Mouse (Mus musculus) gastrocnemius, adult 18-20 months (tissue): Measurements from ENCODE around the gene Bcas3. TPM values are rescaled to one million over a fixed set of nuclear protein-coding genes. Genes with fewer than 3 reads are reported as not detected.

ENCODE experiments used
- DNase-seq: peaks from one replicate; pipeline ENCODE4 v3.0.0; 2021; ENCODE audit warnings: low spot score
- total RNA-seq, 2 experiments: library from RNA; stranded (reverse); gene quantifications; 2 replicates each; pipeline ENCODE4 v1.2.3; 2021

Gene Bcas3
- total RNA-seq, 2 experiments from 2014 or later = 40.7 to 47.3 TPM

DNA sequence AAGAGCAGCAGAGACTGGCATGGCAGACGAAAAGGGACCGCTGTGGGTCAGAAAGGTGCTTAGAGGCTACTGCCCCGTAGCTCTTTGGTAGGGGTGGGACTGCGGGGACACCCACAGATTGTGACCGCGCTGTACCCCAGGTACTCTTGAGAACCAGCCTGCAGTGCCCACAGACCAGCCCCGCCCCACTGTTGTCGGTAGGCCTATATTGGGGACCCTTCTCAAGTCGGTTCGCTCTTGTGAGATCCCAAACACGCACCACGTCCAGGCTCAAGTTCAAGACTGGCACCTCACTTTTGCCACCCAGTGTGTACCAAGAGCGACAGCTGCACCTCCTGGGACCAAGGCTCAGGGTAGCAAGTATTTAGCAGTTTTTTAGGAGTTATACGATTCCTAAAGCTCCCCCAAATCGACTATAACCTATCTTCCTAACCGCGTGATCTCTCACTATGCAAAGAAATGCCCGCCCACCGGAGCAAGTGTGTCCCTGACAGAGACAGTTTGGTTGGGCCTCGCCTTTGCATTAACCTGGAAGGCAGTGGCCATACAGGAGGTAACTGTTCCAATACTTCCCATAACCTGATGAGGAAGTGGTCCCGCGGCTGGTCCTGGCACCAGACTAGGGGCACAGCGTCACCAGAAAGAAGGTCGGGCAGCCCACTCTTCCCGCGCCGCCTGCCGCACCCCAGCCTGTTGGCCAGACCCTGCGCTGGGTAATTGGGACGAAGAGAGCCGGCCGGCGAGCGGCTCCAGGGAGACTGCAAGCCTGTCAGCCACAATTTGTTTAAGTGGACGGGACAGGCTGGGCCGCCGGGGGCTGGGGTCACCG, 475.9 kb downstream of the Bcas3 start:
- no peak for DNase-seq

- DNase-seq = no peak
These were observed 476.8 kb downstream of the Bcas3 start for GRCm38 (mm10) chr11:85829520-85830440.

DNA sequence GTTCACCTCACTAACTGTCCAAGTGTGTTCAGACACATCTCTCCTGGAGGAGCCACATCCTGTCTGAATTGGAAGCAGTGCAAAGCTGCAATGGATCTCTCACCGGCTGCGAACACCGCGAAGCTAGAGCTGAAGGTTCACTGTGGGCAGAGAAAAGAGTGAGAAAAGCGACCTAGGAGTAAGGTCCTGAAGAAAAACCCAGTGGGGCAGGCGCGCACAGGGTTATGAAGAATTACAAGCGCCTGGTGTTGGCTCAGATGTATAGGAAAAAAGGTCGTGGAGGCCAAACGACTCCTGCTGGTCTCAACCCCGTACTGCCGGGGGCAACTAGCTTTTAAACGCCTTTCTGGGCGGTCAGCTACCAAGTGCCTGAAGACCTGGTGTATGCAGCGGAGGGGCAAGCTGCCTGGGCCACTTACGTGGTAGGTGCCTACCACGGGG, 478.0 kb downstream of the Bcas3 start:
- no peak for DNase-seq

- no peak for DNase-seq
These were observed 478.8 kb downstream of the Bcas3 start for GRCm38 (mm10) chr11:85831656-85832230.

DNA sequence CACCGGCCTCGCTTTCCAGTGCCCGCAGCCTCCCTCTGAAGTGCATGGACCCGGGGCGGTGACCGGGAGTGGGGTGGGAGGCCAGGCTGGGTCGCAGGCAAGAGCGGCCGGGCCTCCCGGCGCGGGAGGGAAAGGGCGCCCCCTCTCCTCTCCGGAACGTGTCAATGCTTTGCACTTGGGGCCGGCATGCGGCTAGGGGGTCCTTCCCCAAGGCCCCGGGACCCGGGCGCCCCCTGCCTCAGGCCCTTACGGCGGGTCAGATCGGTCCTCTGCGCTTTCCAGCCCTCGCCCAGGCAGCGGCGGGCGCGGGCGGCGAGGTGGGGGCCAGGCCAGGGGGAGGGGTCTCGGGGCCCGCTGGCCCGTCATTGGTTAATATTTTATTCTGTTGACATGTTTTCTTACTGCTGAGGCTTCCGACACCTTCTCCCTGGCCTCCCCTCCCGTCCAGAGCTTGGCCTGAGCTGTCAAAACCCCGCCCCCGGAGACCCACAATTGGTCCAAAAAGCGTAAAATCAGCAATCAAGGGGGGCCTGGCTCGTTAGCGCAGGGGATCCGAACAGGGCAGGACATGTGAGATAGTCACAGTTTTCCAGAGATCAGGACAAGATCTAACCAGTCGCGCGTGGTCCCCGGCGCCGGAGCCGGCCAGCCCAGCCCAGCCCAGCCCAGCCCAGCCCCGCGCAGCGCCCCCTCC, 479.4 kb downstream of the Bcas3 start, which contains the start of gene Tbx2:
Gene Tbx2 (plus strand): TSS at position 321 of the 694 bp plus-strand sequence.
- peak; percentile 75 for DNase-seq

DNA sequence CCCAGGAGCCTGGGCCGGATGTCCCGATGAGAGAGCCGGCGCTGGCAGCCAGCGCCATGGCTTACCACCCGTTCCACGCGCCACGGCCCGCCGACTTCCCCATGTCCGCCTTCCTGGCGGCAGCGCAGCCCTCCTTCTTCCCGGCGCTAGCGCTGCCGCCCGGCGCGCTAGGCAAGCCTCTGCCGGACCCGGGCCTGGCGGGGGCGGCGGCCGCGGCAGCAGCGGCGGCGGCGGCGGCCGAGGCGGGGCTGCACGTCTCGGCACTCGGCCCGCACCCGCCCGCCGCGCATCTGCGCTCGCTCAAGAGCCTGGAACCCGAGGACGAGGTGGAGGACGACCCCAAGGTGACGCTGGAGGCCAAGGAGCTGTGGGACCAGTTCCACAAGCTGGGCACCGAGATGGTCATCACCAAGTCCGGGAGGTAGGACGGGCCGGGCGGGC, 480.1 kb downstream of the Bcas3 start:
- DNase-seq = no peak

DNA sequence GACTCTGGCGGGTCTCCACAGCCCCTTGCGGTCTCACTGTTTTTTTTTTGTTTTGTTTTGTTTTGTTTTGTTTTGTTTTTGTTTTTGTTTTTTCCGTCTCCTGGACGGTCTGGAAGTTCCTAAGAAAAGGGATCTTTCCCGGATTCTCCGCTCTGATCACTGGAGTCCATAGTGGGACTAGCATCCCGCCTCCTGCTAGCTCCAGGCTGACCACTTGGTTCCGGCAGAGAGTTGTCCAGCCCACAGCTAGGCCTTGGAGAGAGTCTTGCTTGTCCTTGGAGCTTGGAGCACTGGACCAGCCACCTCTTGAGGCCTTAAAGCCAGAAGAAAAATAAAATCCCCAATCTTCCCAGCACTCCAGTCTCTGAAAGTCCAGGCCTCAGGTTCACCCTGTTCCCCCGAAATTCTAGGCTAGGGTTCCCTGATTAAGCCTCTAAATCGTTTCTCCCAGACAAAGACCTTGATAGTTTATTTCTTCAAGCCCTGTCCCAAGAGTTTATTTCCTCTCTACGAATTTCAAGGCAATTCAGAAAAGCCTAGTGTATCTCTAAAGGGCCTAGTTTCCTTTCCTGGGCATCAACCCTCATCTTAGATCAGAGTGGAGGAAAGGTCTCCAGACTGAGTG, 480.9 kb downstream of the Bcas3 start:
- DNase-seq = no peak

DNA sequence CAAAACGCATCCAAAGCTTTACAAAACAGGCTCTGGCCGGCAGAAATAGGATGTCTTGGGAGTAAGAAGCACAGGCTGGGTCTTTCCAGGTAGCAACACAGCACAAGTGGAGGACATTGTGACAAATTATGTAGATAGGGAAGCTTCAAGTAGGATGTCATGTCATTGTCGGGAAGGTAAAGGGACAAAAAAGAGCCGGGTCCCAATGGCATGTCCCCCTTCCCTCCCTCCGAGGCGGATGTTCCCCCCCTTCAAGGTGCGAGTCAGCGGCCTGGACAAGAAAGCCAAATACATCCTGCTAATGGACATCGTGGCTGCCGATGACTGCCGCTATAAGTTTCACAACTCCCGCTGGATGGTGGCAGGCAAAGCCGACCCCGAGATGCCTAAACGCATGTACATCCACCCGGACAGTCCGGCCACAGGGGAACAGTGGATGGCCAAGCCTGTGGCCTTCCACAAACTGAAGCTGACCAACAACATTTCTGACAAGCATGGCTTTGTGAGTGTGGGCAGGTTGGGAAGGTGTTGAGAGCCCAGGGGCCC, 481.5 kb downstream of the Bcas3 start:
- DNase-seq = no peak

- DNase-seq = no peak
These were observed 482.2 kb downstream of the Bcas3 start for GRCm38 (mm10) chr11:85835001-85835752.

GRCm38 (mm10) chr11:85835753-85836522, 483.0 kb downstream of the Bcas3 start:
- DNase-seq = no peak

- no peak for DNase-seq
These were observed 483.7 kb downstream of the Bcas3 start for GRCm38 (mm10) chr11:85836523-85837290.

DNA sequence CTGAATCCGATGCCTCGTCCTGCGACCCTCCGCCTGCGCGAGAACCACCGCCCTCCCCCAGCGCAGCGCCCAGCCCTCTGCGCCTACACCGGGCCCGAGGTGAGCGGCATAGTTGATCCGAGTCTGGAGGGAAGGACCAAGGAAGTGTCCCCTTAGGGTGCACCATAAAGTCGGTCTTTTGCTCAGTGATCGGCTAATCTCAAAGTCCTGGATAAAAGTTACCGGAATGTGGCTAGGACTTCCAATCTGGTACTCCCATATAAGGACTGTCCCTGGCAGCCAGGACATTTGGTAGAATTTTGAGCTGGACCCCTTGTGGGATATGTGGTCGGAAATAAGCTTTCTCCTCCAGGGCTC, 484.3 kb downstream of the Bcas3 start:
- no peak for DNase-seq

DNA sequence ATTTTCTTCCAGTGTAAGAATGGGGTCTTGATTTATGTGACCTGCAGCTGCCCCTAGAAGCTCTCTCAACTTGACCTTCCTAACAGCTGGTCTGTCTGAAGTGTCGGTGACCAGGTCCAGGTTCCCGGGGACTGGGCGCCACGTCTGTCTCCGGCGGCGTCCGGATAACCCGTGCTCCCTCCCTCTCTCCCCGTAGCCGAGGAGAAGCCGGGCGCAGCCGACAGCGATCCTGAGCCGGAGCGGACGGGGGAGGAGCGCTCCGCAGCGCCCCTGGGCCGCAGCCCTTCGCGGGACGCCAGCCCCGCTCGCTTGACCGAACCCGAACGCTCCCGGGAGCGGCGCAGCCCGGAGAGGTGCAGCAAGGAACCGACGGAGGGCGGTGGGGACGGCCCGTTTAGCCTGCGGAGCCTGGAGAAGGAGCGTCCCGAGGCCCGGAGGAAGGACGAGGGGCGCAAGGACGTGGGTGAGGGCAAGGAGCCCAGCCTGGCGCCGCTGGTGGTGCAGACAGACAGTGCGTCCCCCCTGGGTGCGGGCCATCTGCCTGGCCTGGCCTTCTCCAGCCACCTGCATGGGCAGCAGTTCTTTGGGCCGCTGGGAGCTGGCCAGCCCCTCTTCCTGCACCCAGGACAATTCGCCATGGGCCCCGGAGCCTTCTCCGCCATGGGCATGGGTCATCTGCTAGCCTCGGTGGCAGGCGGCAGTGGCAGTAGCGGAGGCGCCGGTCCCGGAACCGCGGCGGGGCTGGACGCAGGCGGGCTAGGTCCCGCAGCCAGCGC, 484.9 kb downstream of the Bcas3 start:
- DNase-seq = no peak

- DNase-seq = no peak
These were observed 485.7 kb downstream of the Bcas3 start for GRCm38 (mm10) chr11:85838424-85839257.

- DNase-seq = no peak
These were observed 486.5 kb downstream of the Bcas3 start for GRCm38 (mm10) chr11:85839258-85840030.
